ENCODE assay signal across 25 mouse cellular contexts in genomic region chr13:111660072-111660471, GRCm38 (mm10). TPM values are rescaled to one million over a fixed set of nuclear protein-coding genes. Genes with fewer than 3 reads are reported as not detected.
A peak's percentile ranks its signal among the peaks of the same experiment; 100 is the strongest.
DNase-seq lines count a peak whose midpoint lies in the region; ATAC-seq and TF ChIP-seq lines count a peak whose summit lies in the region.
"Had no signal": no experiment of that assay in that cellular context is flagged by ENCODE, and none has a peak within 500 bp of the region (broad histone marks: within the 10 kb centered on the region; RNA-seq: fewer than 3 reads in every experiment).

No protein-coding gene starts in this region.

- H3K9me3 ChIP-seq in kidney, postnatal 0 days (replicated peaks; ENCODE audit: low read length) = no peaks in the 10 kb centered on the region
- H3K9me3 ChIP-seq: forebrain, embryonic 15.5 days; heart, embryonic 15.5 days; limb, embryonic 15.5 days; midbrain, embryonic 12.5 days had no signal

- no peak overlapping the region for H3K4me2 ChIP-seq in kidney, postnatal 0 days (ENCODE audit: low read length)
- H3K4me2 ChIP-seq: forebrain, embryonic 15.5 days; heart, embryonic 15.5 days; hindbrain, embryonic 14.5 days; limb, embryonic 15.5 days; midbrain, embryonic 12.5 days had no signal

- no peak overlapping the region for H3K27ac ChIP-seq in heart, adult 2 months
- no peak overlapping the region for H3K27ac ChIP-seq in kidney, postnatal 0 days
- H3K27ac ChIP-seq: forebrain, embryonic 15.5 days; heart, embryonic 15.5 days; hindbrain, embryonic 14.5 days; liver, embryonic 14.5 days; macrophage; midbrain, embryonic 12.5 days had no signal

- no peak for TF ChIP-seq POLR2A in heart, adult 2 months (IDR thresholded peaks at IDR 0.05; ENCODE audit: insufficient read depth, low read depth, low read length)

- in situ Hi-C loops in Patski (cut with MboI; ENCODE audit: low pct_unique_long_range_greater_than_20kb) = loop anchor here (5.0 kb wide), 1 partner anchor 98 kb away; no protein-coding TSS in a partner anchor

- no peak overlapping the region for H3K4me3 ChIP-seq in heart, adult 2 months
- no peak overlapping the region for H3K4me3 ChIP-seq in kidney, postnatal 0 days (replicated peaks; ENCODE audit: low read depth, low read length)
- H3K4me3 ChIP-seq: forebrain, embryonic 15.5 days; heart, embryonic 15.5 days; limb, embryonic 15.5 days; midbrain, embryonic 12.5 days had no signal

- no peak for TF ChIP-seq EP300 in heart, adult 2 months (IDR thresholded peaks at IDR 0.05; ENCODE audit: insufficient read depth, low read depth, low read length)

- POLR2A ChIA-PET in Patski (lab: Charles Lee) = no interaction called here

- DNase-seq in heart, adult 11 months = peak; percentile 72
- DNase-seq in heart, adult 2 months = no peak
- DNase-seq in kidney, postnatal 0 days (ENCODE audit: low spot score) = peak; percentile 11
- DNase-seq in kidney, postnatal 25 days = no peak
- DNase-seq in Patski (ENCODE audit: low read depth, low spot score) = no peak
- DNase-seq in forelimb bud, embryonic 11.5 days (ENCODE audit: low read depth, low spot score) = peak; percentile 48
- no peak for DNase-seq in right cerebral cortex, postnatal 4 days
- DNase-seq in left cerebral cortex, adult 18-20 months (ENCODE audit: low spot score in 2 of 2) = no peak
- DNase-seq: cerebellum, adult 11 months; cerebellum, adult 9-11 months; gastrocnemius, postnatal 10 days; heart, postnatal 36 days; kidney, postnatal 36 days; layer of hippocampus, postnatal 36 days; right cerebral cortex, postnatal 25 days; thymus, adult 2 months; thymus, postnatal 4 days had no signal

- H3K27me3 ChIP-seq in heart, adult 2 months (ENCODE audit: control insufficient read depth, insufficient read depth, low read length) = no peaks in the 10 kb centered on the region
- no peaks in the 10 kb centered on the region for H3K27me3 ChIP-seq in kidney, postnatal 0 days (ENCODE audit: insufficient read depth, low read length)
- peaks cover 14% of the 10 kb centered on the region for H3K27me3 ChIP-seq in Patski
- H3K27me3 ChIP-seq: forebrain, embryonic 15.5 days; heart, embryonic 15.5 days; limb, embryonic 15.5 days; midbrain, embryonic 12.5 days had no signal

- 0 out of 2 replicates have a peak, but pooled peaks have one; percentile 21 for ATAC-seq in kidney, postnatal 0 days (replicated peaks; ENCODE audit: low FRiP score, low read depth)
- peak; percentile 17 for ATAC-seq in Patski
- ATAC-seq: forebrain, embryonic 15.5 days; intestine, embryonic 16.5 days had no signal

- no peak for TF ChIP-seq CTCF in heart, adult 2 months (IDR thresholded peaks at IDR 0.05)
- no peak for TF ChIP-seq CTCF in kidney, postnatal 0 days (IDR thresholded peaks at IDR 0.05; ENCODE audit: low read depth)
- no peak for TF ChIP-seq CTCF in Patski (IDR thresholded peaks at IDR 0.05)

- no peaks in the 10 kb centered on the region for H3K79me2 ChIP-seq in heart, adult 2 months (replicated peaks; ENCODE audit: control insufficient read depth, insufficient read depth, low read length)

- H3K4me1 ChIP-seq in heart, adult 2 months (ENCODE audit: control insufficient read depth, insufficient read depth, low read length) = no peaks in the 10 kb centered on the region
- no peaks in the 10 kb centered on the region for H3K4me1 ChIP-seq in kidney, postnatal 0 days (replicated peaks; ENCODE audit: insufficient read depth, low read length)
- H3K4me1 ChIP-seq: forebrain, embryonic 15.5 days; heart, embryonic 15.5 days; midbrain, embryonic 12.5 days had no signal

- no peak overlapping the region for H3K9ac ChIP-seq in heart, adult 2 months (ENCODE audit: low read depth, low read length)
- no peak overlapping the region for H3K9ac ChIP-seq in kidney, postnatal 0 days (ENCODE audit: low read depth, low read length)
- H3K9ac ChIP-seq: forebrain, embryonic 15.5 days; heart, embryonic 15.5 days; hindbrain, embryonic 14.5 days; limb, embryonic 15.5 days; liver, embryonic 14.5 days; midbrain, embryonic 12.5 days had no signal

- no peaks in the 10 kb centered on the region for H3K36me3 ChIP-seq in heart, adult 2 months (ENCODE audit: control insufficient read depth, insufficient read depth, low read length)
- no peaks in the 10 kb centered on the region for H3K36me3 ChIP-seq in kidney, postnatal 0 days (ENCODE audit: insufficient read depth, low read length)
- H3K36me3 ChIP-seq: forebrain, embryonic 15.5 days; heart, embryonic 15.5 days; limb, embryonic 15.5 days; midbrain, embryonic 12.5 days had no signal

- intact Hi-C loops in heart, adult 2 months (cut with DNase I) = no loop called here

- CTCF ChIA-PET in Patski (lab: Charles Lee) = no interaction called here

- WGBS in heart, adult 2 months = 85% methylated on average over 13 of the region's 13 CpGs
- WGBS in kidney, postnatal 0 days = 19% methylated on average over 13 of the region's 13 CpGs

RNA-seq across cellular contexts. Expression of gene Mier3, which starts 20.7 kb away (rescaled TPM):
- 10 to 100 TPM; 13.1 to 14.6 TPM for total RNA-seq in heart, adult 2 months (2021)
- 3.3 and 5.2 TPM in 2 replicates for polyA plus RNA-seq in heart, adult 2 months (2012; rRNA removed)
- polyA plus RNA-seq in kidney, postnatal 0 days (2015; fragmentation: Nextera tagmentation; extraction: Ambion mirVana) = 14.8 TPM in 2 replicates
- 16.5 TPM for polyA plus RNA-seq in Patski (2021)
- 10 to 100 TPM; 28.0 to 31.6 TPM for total RNA-seq in left cerebral cortex, adult 18-20 months (2021)

Comparison
In these comparisons a context has a peak if more than half of its experiments do, and no peak if none do; other contexts are left out.
1. DNase-seq: peak in heart, adult 11 months (single experiment), kidney, postnatal 0 days (single experiment) and forelimb bud, embryonic 11.5 days (single experiment); none in heart, adult 2 months (0 of 2), kidney, postnatal 25 days (0 of 2), Patski (single experiment), right cerebral cortex, postnatal 4 days (single experiment) and left cerebral cortex, adult 18-20 months (0 of 2).